25 mouse cellular contexts compared by ENCODE assay signal in genomic region chr10:87753483-87753882, GRCm38 (mm10).
"Had no signal": no experiment of that assay in that cellular context is flagged by ENCODE, and none has a peak within 500 bp of the region (broad histone marks: within the 10 kb centered on the region; RNA-seq: fewer than 3 reads in every experiment).

No protein-coding gene starts in this region.

- H3K27me3 ChIP-seq: heart, embryonic 12.5 days; hindbrain, embryonic 13.5 days; hindbrain, embryonic 15.5 days; kidney, embryonic 15.5 days; limb, embryonic 15.5 days; liver, embryonic 12.5 days had no signal

- H3K4me3 ChIP-seq: gastrocnemius, adult 2 months; heart, embryonic 10.5 days; heart, embryonic 12.5 days; hindbrain, embryonic 13.5 days; hindbrain, embryonic 15.5 days; kidney, embryonic 15.5 days; limb, embryonic 13.5 days; limb, embryonic 15.5 days; liver, embryonic 12.5 days had no signal

- H3K36me3 ChIP-seq: heart, embryonic 10.5 days; heart, embryonic 12.5 days; hindbrain, embryonic 13.5 days; hindbrain, embryonic 15.5 days; kidney, embryonic 15.5 days; limb, embryonic 13.5 days; limb, embryonic 15.5 days; liver, embryonic 12.5 days had no signal

- H3K9ac ChIP-seq: heart, embryonic 12.5 days; hindbrain, embryonic 13.5 days; hindbrain, embryonic 15.5 days; kidney, embryonic 15.5 days; limb, embryonic 13.5 days; limb, embryonic 15.5 days; liver, embryonic 12.5 days; liver, embryonic 14.5 days had no signal

- H3K27ac ChIP-seq: gastrocnemius, adult 2 months; heart, embryonic 10.5 days; hindbrain, embryonic 13.5 days; hindbrain, embryonic 15.5 days; hindbrain, postnatal 0 days; kidney, embryonic 15.5 days; kidney, postnatal 0 days; limb, embryonic 13.5 days; limb, embryonic 15.5 days; liver, embryonic 12.5 days; liver, embryonic 14.5 days had no signal

- H3K4me2 ChIP-seq: heart, embryonic 12.5 days; hindbrain, embryonic 13.5 days; hindbrain, embryonic 15.5 days; kidney, embryonic 15.5 days; limb, embryonic 13.5 days; limb, embryonic 15.5 days; liver, embryonic 12.5 days had no signal

- H3K9me3 ChIP-seq: heart, embryonic 10.5 days; heart, embryonic 12.5 days; hindbrain, embryonic 13.5 days; hindbrain, embryonic 15.5 days; kidney, embryonic 15.5 days; limb, embryonic 13.5 days; limb, embryonic 15.5 days; liver, embryonic 12.5 days had no signal

- DNase-seq: gastrocnemius, adult 2 months; gastrocnemius, postnatal 10 days; gastrocnemius, postnatal 25 days; heart, adult 18-20 months; heart, postnatal 14 days; heart, postnatal 36 days; kidney, adult 11 months; kidney, adult 2 months; kidney, adult 9 months; kidney, postnatal 14 days; kidney, postnatal 36 days; layer of hippocampus, adult 9-11 months; layer of hippocampus, postnatal 36 days; left cerebral cortex, postnatal 4 days had no signal

- H3K4me1 ChIP-seq: heart, embryonic 10.5 days; heart, embryonic 12.5 days; hindbrain, embryonic 13.5 days; hindbrain, embryonic 15.5 days; kidney, embryonic 15.5 days; limb, embryonic 13.5 days; limb, embryonic 15.5 days; liver, embryonic 12.5 days had no signal
